Mouse (Mus musculus) frontal cortex, postnatal 10 days (tissue): ENCODE data around the gene Pilra.

Experiments used
- DNase-seq, 2 experiments: peaks; one replicate each; pipeline ENCODE4 v3.0.0; 2022; ENCODE audit warnings: low spot score in 2 of 2, mixed read lengths in 1 of 2

Pilra gene

DNA sequence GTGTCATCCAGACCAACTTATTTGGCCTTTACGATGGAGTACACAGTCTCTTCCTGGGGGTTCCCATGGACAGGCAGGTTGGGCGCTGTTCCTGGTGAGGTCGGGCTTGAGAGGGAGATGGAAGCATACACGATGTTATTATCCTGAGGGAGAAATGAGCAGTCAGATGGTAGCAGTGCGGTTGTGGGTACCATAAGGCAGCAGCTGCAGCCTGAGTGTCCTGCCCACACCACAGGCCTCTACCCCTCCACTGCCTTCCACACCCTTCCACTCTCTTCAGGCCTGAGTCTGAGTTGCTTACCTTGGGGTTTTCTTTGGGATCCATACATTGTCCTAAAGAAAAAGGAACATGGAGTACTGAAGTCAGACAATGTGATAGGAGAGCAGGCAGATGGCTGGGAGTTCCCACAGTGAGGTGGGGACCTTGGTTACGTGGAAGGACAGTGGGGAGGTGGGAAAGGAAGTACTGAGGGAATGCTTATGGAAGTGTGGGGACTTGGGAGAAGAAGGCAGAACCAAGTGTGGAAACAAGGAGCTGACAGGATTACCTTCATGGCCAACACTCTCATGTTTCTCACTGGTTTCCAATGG lies 12.5 kb downstream of the Pilra start:
- no peak for DNase-seq

DNA sequence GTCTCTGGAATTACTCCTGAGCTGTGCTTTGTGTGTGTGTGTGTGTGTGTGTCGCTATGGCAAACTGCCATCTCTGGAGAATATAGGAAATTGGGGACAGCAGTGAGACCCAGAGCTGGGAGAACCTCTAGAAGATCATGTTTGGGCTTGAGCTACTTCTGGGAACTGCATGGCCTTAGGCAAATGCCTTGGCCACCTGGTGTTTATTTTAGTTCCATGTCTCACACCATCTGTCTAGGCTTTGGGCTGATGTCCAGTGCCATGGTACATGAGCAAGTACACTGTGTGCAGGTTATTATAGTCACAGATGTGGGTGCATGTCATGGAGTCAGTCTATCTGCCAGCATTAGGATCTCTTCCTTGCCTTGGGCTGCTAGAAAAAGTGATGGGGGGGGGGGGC lies 13.5 kb downstream of the Pilra start:
- no peak for DNase-seq

DNA sequence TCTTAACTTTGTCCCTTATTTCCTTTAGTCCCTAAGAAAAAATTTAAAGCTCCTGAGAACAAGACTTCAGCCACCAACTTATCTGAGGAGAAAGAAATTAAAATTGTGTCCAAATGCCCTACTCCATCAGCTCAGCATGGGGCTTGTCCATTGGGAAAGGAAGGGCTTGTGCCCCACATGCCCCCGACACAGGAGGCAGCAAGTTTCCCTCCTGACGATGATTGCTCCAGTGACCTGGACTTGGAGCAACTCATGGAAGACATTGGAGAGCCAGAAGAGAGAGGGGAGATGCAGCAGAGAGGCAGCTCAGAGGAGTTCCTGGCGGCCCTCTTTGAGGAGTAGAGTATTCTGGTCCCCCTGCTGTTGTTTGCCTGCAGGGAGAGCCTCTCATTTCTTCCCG lies 14.0 kb downstream of the Pilra start:
- no peak for DNase-seq

DNA sequence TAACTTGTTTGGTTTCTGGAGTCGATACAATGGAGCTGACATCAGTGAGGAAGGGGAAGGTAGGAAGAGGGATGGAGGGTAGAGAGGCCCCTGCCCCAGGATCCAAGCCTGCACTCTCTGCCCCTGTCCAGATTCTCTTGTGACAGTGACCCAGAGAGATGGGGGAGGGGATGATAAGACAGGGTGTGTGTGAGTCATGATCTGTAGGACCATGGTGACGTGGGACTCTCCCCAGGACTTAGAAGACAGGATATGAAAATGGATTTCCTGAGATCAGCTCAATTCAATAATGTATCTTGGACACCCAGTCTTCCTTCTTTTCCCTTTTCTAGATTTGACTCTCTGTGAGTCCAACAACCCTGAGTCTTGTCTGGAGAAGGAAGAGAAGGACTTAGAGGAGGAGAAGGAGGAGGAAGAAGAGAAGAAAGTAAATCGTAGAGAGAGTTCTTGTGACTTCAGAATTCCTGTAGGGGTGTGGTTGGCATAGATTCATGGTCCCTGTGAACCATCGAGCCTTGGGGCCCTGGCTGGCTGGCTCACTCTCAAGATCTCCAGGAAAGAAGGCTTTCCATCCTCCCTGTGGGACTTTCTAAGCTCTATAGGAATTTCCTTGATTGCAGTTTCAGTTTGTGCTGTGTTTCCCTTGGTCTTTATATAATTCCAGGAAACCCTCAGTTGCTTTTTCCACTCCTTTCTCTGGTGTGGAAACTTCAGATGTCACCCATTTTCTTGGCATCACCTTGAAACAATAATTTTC lies 18.4 kb downstream of the Pilra start:
- DNase-seq, result no peak

DNA sequence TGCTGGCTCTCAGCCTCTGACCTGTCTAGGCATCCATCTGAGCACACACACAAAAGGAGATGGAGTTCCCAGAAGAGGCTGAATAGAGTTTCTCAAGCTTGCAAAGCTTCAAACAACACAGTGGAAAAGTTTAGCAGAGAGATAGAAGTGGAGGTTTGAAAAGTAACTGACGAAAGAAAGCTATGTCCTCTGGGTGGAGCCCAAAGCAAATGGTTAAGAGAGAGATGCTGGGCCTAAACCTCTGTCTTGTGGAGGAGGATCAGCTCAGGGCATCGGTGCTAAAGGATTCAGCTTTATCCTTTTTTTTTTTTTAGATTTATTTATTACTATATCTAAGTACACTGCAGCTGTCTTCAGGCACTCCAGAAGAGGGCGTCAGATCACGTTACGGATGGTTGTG lies 27.8 kb downstream of the Pilra start:
- DNase-seq, result no peak

DNA sequence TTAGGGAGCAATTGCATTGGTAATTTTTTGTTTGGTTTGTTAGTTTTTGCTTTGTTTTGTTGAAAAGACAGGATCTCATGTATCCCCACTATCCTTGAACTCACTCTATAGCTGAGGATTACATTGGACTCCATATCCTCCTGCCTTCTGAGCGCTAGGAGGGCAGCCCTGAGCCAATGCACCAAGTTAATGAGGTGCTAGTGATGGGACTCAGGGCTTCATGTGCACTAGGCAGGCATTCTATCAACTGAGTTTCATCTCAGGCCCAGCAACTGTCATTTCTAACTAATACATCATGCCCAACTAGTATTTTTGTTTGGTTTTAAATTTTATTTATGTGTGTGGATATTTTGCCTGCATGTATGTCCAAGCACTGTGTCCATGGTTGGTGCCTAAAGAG lies 29.9 kb downstream of the Pilra start:
- DNase-seq, result no peak

DNA sequence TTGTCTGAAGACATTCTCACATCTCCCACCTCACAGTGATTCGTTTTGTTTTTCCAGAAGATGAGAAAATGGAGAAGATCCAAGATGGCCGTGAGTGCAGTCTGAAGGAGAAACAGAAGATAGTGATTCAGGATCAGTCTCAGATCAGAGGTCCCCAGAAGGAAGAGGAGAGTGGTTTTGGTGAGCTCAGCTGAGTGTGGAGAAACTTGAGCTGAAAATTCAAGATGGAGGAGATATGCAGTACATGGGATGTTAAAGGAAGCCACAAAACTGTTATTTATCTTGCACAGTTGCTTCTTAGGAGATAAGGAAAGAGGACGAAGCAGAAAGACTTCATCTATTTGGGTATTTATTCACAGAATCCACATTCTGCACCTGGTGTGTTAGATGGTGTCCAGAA lies 35.2 kb downstream of the Pilra start:
- no peak for DNase-seq

DNA sequence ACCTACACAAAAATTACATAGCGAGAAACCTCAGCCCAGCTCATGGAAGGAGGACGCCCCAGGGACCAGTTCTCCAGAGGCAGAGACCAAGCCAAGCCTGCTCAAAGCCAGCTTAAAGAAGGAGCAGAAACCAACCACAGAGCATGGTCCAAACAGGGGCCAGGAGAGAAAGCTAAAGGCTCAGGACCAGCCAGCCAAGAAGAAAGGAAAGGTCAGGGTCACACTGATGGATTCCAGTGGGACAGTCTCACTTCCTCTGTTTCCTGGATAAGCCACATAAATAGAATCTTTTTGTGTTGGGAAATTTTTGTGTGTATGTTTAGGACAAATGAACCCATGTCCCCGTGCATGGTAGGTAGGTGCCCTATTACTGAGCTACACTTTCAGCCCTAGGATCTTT lies 39.5 kb downstream of the Pilra start:
- DNase-seq, result no peak

DNA sequence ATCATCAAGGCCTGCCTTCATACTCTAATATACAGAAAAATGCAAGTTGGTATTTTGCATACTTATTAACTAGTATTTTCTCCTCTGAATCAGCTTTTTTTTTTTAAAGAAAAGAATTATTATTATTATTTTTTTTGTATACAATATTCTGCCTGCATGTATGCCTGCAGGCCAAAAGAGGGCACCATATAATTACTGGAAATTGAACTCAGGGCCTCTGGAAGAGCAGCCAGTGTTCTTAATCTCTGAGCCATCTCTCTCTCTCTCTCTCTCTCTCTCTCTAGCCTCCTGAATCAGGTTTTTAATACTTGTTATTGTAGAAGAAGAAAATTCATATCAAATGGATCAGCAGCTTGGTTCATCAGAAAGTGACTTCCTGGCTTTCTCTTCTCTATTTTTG lies 44.5 kb downstream of the Pilra start:
- DNase-seq, result no peak

DNA sequence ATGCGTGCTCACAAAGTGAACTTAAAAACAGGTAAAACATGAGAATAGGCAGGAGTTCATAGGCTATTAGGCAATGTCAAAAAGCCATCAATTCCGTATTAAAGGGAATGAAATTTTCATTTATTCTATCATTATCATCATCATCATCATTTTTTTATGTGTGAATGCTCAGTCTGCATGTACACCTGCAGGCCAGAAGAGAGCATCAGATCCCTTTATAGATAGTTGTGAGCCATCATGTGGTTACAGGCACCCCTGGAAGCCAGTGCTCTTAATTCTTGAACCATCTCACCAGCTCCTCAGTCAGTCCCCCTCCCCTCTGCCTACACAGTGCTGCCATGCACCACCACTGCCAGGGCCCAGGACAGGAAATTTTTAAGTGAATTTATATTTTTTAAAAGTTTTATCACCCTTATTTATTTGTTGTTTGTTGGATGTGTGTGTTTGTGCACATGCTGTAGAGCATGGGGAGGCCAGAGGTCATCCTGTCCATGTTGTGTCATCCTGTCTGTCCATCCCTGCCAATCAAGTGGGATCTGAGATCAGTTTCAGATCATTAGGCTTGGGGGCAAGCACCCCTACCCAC lies 47.0 kb downstream of the Pilra start:
- no peak for DNase-seq

DNA sequence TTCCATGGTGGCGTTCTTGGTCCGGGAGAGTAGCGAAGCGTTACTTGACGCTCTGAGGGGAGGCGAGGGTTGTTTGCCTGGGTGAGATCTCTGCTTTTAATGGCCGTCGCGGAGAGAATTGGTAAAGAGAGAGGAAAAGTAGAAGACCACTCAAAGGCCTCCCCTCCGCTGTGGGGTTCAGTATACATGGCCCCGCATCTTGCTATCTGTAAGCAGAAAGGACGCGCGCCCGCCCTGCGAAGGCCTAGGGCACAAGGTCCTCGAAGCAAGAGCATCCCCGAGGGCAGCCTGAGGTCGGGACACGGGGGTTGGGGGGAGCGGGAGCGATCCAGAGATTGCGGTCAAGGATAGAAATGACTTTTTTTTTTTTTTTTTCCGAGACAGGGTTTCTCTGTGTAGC lies 47.9 kb downstream of the Pilra start:
- DNase-seq, result peak in 1 of 2 experiments; percentile 33

DNA sequence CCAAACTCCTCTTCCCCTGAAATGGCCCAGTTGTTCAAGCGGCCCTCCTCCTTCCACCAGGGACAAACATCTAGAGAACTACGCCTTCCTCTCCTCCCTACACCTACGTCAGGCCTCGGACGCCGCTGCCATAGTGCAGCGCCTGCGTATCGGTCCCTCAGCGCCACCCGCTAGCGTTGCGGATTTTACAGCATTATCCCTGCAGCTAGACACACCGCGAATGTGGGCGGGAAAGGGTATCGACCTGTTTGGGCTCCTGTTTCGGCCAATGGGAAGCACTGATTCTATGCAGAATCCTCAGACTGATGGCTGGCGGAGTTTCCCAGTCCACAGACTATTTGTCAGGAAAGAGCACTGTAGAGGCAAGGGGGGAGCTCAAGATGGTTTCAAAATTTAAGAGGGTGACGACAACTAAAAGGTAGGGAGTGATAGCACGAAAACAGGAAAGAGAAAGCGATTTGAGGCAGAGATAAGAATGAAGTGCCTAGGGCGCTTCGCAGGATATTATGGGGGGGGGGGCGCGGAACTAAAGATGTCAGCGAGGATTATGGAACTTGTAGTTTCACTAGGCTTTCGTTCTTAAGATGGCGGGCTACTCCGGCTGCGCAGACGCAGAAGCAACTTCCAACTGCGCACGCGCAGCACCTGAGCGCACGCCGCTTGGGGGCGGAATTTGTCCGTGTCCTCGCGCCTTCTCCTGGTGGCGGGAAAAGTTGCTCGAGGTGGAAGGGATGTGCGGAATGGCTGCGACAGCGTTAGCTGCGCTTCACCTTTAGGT lies 48.7 kb downstream of the Pilra start, which contains the start of the genes Mepce and Zcwpw1:
TSS of gene Mepce (minus strand) at position 505 of the 778 bp plus-strand sequence.
TSS of gene Zcwpw1 (plus strand) at position 648 of the 778 bp plus-strand sequence.
- peak; percentile 92 to 96 for DNase-seq

DNA sequence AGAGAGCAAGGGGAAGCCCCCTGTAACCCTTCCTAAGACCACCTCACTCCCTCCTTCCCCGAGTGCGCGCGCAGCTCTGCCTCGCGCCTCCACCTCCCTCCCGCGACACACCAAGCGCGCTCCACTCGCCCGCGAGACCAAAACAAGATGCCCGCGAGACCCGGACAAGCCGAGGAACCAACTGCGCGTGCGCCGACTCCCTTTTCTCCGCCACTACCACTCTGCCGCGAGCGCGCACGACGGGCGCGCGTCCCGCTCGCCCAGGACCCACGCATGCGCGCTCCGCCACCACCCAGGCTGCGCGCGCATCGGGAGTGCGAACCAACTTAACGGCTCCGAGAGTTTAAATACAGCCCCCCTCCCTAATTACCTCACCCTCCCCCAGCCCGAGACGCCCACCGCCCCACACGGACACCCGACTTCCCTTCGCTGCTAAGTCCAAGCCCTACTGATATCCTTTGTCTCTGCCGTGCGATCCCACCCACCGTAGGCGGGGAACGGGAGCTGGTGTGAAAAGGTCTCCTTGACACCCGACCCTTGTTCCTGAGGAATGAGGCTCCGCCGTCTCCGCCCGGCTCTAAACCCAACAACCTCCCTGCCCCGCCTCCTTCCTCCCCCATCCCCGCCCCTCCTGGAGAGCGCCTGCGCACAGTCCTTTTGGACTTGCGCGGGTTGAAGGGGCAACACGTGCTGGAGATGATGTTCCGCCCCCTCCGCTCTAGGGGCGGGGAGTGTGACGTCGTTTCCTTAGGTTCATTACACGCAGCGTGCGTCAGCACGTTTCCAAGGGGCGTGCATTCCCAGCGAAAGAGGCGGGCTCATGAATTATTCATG lies 49.8 kb downstream of the Pilra start:
- peak; percentile 99 for DNase-seq

DNA sequence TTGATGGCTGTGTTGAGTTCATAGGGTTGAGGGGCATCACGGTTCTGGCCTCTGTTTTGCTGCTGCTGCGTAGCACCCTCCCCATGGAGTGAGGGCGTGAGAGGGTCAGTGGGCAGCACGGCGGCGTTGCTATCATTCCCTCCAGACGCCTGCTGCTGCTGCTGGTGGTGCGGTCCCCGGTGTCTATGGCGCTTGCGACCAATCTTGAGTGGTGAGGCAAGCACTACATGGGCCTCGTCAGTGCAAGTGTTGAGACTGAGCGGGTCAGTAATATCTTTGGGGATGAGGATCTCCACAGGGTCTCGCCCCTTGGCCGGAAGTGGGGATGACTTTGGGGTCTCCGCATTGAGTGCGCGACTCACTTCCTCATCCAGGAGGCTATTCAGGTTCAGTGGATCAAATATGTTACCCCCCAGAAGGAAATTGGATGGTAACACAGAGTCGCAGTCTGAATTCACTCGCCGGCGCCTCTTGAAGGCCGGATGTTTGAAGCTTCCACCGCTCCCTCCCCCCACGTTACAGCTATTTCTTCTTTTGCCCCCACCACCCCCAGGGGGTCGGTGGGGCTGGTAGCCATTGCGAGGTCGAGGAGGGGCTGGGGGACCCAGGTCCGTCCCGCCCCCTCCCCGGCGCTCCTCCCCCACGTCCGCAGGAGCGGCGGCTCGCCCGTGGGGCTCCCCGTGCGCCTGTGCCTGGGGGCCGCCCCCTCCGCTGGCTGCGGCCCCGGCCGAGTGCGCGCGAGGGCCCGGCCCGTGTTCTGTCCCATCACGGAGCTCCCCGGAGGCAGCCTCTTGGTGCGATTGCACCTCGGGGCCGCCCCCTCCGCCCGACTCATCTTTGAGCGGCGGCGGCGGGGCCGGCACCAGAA lies 50.7 kb downstream of the Pilra start:
- DNase-seq, result peak in 1 of 2 experiments; percentile 37

DNA sequence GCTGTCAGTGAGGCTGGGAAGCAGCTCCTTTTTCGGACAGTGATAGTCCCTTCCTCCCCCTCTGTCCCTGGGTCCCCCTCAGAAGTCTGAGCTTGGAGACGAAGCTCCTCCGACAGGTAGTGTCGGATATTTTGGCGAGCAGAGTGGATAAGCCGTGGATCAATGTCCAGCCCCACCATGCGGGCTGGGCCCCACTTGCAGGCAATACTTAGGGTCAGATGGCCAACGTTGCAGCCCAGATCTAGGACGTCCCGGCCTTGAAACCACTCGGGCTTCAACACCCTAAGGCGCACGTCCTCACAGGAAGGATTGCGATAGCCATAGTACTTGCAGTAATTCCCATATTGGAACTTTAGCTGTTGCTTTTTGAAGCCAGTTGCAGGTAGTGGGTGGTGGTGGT lies 51.5 kb downstream of the Pilra start:
- no peak for DNase-seq

DNA sequence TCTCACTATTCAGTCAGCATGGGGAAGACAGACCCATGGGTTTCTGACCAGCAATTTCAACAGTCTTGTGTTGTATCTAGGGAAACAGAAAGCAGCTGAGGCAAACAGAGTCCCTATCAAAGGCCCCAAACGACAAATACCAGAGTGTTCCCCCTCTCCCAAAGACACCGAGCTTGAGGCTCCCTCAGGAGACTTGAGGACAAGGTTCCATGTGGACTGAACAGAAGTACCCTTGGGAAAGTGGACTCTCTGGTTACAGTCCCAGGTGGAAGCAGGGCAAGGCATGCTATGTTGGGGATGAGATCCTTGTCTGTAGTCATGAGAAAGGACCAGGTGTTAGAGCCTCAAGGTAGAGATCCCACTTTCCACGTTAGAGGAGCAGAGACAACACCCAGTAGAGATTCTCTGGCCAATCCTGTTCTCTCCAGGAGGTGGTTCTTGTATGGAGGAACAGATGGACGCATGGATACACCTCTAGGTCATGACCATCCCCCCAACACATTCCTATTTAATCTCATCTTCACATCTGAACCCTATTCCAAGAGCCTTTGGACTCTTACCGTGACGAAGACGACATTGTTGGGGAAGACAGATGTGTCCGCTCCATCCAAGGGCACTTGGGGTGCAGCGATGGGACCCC lies 52.1 kb downstream of the Pilra start:
- no peak for DNase-seq

DNA sequence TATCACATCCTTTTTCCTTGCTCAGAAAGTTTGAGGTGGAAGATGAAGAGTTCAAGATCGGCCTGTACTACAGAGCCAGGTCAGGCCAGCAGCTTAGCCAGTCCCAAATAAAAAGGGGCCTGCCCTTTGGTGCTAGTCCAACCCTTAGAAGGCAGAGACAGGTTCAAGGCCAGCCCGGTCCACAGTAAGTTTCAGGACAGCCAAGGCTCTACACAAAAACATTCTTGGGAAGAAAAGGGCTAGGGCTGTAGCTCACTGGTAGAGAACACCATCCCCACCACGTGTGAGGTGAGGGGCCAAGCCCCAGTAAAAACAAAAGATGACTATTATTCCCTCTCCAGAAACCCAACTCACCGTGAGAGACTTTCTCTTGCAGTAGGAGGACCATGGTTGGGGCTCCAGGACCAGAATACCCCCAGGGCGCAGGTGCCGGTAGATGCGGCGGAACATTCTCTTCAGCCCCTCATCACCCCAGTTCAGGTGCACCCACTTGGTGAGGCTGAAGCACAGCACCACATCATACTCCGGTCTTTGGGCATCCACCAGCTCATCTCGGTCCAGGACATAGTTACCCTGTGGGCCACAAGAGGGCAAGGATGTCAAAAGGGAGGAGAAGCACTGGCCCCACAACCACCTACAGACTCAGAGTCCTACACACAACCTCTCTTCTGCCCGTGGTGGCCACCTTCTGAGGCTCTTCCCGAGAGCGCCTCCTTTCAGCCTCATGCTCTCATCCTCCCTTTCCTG lies 53.1 kb downstream of the Pilra start:
- DNase-seq, result no peak

DNA sequence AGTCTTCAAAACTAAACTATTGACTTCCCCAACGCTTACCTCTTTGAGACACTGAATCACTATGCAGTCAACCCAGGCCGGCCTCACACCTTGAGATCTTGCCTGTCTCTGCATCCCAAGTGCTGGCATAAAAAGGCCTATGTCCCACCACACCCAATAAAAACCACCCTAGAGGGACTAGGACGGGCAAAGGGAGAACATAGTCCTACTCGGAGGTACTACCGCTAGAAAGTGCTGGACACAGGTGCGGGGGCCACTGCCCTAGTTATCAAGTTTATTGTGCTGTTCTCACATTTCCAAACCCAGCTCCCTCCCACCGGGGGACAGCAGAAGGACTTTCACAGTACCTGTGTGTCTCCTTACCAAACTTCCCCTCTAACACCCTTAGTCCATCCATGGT lies 54.4 kb downstream of the Pilra start:
- DNase-seq, result no peak
